Mouse (Mus musculus): ENCODE data around the gene Psmd1.

GRCm38 (mm10) chr1:86148161-86148560 is 84.0 kb downstream of the Psmd1 start:
- TF ChIP-seq CTCF (IDR thresholded peaks at IDR 0.05; ENCODE audit: low read depth, low read length) (no peak), POLR2A (IDR thresholded peaks at IDR 0.05; ENCODE audit: extremely low read depth, insufficient read depth, low read length) (no peak)
